Mouse (Mus musculus): Measurements from ENCODE around the gene Dnajc30.
A peak's percentile ranks its signal among the peaks of the same experiment; 100 is the strongest.

The Dnajc30 gene

DNA sequence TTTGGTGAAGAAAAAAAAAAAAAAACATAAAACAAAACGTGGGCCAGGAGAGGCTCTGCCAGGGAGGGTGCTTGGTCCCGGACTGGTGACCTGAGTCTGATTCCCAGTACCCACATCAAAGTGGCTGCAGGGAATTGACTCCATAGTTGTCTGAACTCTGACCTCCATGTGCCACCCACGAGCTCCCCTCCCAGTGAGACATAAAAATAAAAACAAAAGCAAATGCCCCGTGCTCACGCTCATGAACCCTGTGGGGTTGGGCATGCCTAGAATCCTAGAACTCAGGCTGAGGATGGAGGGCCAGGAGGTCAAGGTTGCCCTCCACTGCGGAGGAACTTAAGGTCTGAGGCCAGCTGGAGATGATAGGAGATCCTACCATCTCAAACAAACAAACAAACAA is 45.0 kb downstream of the Dnajc30 start:
- DNase-seq (ENCODE audit: low spot score in 2 of 2), result no peak

DNA sequence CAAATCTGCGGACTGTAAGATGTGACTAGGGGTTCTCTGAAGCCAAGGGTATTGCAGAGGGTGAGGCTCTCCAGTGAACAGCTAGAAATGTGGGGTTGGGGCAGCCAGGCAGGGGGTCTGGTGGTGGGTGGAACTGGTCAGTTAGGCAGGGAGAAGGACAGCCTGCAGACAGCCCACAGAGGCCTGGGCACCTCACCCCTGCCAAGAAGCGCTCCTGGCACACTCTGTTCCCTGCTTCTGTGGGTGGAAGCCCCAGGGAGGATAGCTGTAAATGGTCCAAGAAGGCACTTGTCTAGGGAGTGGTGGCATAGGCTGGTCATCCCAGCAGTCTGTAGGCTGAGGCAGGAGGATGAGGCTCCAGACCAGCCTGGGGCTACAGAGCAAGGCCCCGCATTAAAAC is 45.4 kb downstream of the Dnajc30 start:
- peak in 1 of 2 experiments; percentile 42 for DNase-seq (ENCODE audit: low spot score in 2 of 2)

DNA sequence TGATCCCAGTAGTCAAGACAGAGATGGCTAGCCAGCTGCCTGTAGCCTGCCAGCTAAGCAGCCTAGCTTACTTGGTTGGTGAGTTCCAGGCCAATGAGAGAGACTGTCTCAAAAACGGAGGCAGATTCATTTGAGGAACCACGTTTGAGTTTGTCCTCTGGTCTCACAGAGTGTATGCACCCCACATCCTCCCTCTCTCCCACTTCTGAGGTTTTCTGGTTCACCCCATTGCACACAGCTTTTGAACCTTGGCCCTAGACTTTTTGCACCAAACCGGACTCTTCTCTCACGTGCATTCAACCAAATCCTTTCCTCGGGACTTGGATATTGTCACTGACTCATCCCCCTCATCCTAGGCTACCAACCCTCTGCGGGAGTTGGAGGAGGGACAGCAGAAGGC is 46.0 kb downstream of the Dnajc30 start:
- no peak for DNase-seq (ENCODE audit: low spot score in 2 of 2)

DNA sequence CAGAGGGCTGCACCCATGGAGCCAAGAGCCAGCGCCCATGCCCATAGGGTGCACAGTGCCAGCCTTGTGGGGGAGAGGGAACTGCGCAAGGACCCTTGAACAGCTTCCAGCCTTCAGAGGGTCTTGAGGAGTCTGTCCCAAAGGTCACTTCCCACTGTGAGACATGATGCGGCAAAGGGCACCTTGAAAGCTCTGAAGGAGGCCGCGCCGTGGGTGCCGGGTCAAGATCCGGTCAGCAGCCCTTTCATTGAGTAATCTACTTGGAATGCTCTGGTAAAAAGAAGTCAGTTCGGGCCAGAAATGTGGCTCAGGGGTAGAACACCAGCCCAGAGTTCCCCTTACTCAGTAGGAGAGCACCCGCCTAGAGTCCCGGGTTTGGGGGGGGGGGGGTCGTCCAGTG is 49.8 kb downstream of the Dnajc30 start:
- DNase-seq (ENCODE audit: low spot score in 2 of 2), result no peak

DNA sequence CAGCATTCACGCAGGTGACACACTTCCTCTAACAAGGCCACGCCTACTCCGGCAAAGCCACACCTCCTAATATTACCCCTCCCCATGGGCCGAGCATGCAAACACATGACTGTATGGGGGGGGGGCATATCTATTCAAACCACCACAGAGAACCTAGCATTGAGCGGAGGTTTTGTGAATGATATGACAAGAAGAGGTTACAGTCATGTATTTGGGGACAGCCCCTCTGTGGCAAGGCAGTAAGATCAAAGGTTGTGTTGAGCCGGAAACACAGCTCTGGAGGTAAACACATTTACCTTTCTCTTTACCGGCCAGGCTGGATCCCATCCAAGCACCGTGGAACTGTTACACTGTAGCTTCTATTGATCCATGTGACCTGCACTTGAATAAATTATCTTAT is 51.2 kb downstream of the Dnajc30 start:
- no peak for DNase-seq (ENCODE audit: low spot score in 2 of 2)

Measured in urinary bladder, postnatal 36 days (tissue).